Mouse (Mus musculus): ENCODE data around the gene Tedc1.

Tedc1 gene

DNA sequence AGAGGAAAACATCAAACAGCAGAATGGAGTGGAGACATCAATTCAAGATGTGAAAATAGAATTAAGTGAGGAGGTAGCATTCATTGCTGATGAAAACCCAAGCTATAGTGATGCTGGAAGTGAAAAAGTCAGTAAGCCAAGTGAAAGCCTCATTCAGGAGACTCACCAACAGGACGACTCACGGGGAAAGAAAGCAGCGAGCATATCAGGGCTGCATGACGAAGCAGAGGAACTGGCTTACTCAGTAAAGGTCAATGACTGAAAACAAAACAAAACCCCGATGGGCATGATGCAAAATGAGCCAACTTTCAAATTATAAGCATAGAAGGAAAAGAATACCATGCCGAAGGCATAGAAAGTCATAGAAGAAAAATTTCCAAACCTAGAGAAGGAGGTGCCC, 51.5 kb downstream of the Tedc1 start:
- no peak for DNase-seq

DNA sequence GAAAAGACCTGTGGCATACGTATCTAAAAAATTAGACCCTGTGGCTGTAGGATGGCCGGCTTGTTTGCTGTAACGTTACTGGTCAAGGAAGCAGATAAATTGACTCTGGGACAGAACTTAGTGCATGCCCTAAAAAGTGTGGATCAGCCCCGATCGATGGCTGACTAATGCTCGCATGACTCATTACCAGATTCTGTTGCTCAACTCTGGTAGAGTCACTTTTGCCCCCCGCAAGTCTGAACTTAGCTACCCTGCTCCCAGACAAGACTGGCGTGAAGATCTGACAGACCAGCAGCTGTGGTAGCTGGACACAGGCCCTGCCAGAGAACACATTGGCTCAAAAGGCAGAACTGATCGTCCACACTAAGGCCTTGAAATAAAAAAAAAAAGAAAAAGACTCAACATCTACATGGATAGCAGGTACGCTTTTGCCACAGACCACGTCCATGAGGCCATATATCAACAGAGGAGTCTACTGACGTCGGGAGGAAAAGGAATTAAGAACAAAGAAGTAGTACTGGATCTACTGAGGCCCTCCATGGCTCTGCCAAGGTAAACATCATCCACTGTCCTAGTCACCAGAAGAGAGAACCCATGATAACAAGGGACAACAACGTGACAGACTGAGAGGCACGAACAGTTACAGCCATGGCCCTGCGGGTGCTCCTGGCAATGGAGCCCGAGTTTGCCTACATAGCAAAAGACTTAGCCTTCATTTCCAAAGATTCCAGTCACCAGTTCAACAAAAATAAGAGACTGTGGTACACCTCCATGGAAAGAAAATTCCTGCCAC, 54.6 kb downstream of the Tedc1 start:
- no peak for DNase-seq

DNA sequence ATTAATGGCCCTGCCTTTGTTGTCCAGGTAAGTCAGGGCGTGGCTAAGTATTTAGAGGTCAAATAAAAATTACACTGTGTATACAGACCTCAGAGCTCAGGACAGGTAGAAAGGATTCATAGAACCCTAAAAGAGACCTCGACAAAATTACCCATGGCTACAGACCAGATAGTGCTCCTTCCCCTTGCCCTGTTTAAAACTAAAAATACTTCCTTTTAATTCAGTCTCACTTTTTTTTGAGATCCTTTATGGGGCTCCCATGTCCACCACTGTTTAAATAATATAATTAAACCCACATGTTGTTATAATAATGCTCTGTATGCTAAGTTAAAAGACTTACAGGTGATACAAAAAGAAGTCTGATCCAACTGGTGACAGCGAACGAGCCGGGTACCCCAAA, 55.6 kb downstream of the Tedc1 start:
- DNase-seq: no peak

DNA sequence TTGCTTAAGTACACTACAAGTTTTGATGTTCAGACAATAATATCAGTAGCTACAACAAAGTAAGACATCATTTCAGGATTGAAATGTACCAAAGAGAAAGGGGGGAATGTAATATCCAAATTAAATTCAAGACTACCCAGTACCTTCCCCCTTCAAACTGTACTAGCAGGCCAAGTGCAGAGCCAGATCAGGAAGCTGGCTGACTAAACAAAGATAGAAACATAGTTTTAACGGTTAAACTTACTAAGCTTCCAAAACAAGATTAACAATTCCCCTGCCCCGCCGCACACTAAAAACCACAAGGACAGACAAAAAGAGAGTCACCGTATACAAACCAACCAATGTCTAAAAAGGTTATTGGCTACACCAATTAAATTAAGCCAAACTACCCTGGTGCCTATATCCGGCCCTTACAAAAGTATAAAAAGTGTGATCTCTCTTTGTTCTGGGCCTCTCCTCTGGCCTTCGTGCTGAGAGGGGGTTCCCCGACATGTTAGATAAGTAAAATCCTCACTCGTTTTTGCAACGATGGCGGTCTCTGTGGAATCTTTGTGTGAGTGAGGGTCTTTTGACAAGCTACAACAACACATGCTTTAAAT, 56.2 kb downstream of the Tedc1 start:
- no peak for DNase-seq

DNA sequence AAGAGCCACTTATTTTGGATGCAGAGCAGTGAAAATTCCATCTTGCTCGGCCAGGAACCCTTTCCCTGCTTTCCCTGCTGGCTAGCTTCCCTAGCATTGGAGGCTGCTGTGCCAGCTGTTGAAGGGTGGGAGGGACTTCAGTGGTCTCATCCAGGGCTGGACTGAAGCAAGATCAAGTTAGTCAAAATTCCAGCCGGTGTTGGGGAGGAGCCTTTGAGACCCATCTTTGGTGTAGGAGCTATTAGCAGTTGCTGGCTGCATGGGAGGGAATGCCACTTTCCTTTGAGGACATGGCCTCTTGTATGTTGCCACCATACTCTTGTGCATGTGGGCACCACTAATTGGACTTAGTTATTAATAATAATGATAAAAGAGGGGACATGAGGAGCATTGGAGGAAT, 57.0 kb downstream of the Tedc1 start:
- no peak for DNase-seq

DNA sequence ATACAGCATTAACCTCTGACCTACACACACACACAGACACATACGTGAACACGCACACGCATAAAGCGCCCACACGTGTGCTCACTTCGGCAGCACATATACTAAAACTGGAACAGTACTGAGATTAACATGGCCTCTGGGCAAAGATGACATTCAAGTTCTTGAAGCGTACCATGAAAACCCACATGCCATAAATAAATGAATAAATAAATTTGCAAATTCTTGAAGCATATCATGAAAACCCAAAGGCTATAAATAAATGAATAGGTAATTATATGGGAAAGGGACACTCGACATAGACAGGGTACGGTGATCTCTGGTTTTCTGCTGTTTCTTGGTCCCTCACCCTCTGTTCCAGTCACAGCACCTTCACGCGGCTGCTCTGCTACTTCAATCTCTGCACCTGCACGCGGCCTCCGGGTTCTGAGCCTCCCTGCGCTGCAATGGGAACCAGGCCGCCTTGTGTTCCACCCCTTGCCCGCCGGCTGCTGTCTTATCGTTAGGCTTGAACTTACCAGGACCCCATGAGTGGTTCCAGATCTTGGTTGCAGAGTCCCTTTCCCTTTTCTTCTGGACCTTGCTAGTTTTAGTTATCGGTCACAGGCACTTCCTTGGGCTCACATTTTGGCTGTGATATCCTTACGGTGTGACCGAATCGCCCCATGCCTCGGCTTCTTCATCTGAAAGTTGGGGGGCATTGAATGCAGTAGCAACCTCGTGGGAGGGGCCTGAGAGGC, 58.0 kb downstream of the Tedc1 start:
- DNase-seq: no peak

DNA sequence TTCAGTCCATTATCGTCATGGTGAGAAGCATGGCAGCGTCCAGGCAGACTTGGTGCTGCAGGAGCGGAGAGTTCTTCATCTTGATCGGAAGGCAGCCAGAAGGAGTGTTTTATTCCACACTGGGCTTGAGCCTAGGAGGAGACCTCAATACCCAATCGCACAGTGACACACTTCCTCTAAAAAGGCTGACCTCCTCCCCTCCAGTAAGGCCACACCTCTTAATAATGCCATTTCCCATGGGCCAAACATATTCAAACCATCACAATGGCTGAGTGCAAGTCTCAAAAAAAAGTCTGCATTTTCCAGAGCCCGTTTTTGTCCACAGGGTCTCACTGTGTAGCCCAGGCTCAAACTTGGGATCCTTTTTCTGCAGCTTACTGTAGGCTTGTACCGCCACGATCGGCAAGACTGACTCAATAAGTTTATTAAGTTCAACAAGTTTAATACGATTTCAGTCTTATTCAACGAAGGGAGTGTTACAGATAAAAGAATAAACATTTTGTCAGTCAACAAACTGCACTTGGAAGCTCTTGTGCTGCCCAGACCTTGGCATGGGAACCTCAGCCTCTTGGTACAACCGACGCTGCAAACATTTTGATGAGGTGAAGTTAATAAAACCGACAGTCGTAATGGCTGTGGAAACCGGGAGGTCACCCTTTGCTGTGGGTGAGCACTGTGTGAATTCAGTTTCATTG, 58.9 kb downstream of the Tedc1 start:
- no peak for DNase-seq

Data from kidney, adult 11 months (tissue).